Mouse (Mus musculus): Measurements from ENCODE around the gene Slc25a16. TPM values are rescaled to one million over a fixed set of nuclear protein-coding genes. Genes with fewer than 3 reads are reported as not detected.

Slc25a16 gene
- polyA plus RNA-seq, 1 experiment from 2014 or later: 9.4 TPM

DNA sequence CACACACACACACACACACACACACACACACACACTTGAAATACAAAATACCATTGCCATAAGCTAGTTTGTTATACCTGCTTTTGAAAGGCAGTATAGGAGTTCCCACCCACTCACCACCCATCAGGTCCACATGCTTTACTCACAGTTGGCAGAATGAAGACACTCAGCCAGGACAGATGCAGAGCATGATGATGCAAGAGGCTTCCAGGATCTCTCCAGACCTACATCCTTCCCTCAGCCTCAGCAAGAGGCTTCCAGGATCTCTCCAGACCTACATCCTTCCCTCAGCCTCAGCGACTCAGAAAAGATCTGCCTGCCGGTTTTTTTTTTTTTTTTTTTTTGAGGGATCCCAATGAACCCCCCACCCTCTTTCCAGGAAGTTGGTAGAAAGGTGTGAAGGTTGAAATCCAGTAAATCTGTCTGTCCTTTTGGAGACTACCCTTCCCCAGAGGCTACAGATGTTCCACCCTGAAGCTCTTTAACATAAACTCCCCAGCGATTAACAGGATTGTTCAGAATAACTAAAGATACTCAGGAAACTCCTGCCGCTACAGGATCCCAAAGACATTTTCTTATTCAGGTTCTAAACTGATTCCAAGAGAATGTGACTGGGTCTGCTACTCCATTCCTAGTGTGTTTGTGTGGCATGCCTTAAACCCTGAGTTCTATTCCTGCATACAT is 27.7 kb upstream of the Slc25a16 start:
- H3K9me3 ChIP-seq (replicated peaks): no peaks in the 10 kb centered on the region
- ATAC-seq (ENCODE audit: low read depth): no peak
- H3K4me1 ChIP-seq (replicated peaks): no peaks in the 10 kb centered on the region
- DNase-seq: no peak
- no peak overlapping the region for H3K4me2 ChIP-seq
- WGBS (ENCODE audit: insufficient replicate concordance): 26% methylated on average over 4 of the region's 4 CpGs
- H3K27ac ChIP-seq: no peak overlapping the region
- peaks cover 3% of the 10 kb centered on the region for H3K27me3 ChIP-seq
- no peaks in the 10 kb centered on the region for H3K36me3 ChIP-seq
- no peak overlapping the region for H3K9ac ChIP-seq
- H3K4me3 ChIP-seq (replicated peaks): no peak overlapping the region

DNA sequence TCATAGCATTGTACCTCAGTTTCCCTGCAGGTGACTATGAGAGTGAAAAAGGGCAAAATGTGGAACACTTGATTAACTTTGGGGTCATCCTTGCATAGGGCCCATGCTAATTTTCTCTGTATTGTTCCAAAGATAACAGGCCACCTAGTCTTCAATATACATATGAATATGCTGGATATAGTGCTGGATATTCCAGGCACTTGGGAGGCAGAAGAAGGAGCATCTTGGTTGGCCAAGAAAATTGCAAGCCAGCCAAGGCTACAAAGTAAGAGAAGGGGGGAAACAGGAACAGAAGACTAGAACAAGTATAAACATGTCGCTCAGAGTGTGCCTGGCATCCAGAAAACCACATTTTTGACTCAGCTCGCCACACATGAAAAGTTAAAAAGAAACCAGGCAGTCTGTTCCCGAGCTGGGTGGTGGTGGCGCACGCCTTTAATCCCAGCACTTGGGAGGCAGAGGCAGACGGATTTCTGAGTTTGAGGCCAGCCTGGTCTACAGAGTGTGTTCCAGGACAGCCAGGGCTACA is 27.0 kb upstream of the Slc25a16 start:
- Histone ChIP-seq H3K4me2 (no peak overlapping the region), H3K27ac (no peak overlapping the region), H3K4me1 (replicated peaks) (no peaks in the 10 kb centered on the region), H3K36me3 (no peaks in the 10 kb centered on the region), H3K9ac (no peak overlapping the region), H3K27me3 (no peaks in the 10 kb centered on the region), H3K4me3 (replicated peaks) (no peak overlapping the region), H3K9me3 (replicated peaks) (no peaks in the 10 kb centered on the region)
- ATAC-seq (ENCODE audit: low read depth): no peak
- WGBS (ENCODE audit: insufficient replicate concordance): 49% methylated on average over 6 of the region's 6 CpGs
- no peak for DNase-seq

DNA sequence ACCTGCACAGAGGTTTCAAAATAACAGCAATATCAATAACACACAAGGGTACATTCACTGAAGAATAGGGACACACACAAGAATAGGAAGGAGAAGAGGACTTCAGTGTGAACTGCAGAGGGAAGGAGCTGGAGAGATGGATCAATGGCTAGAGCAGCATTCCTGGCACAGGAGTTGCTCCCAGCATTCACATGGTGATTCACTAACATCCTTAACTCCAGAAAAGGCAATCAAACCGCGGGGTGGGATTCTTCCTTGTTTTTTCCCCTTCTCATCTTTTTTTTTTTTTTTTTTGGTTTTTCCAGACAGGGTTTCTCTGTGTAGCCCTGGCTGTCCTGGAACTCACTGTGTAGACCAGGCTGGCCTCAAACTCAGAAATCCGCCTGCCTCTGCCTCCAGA is 26.0 kb upstream of the Slc25a16 start:
- Histone ChIP-seq H3K27ac (no peak overlapping the region), H3K4me2 (no peak overlapping the region), H3K4me3 (replicated peaks) (no peak overlapping the region), H3K36me3 (no peaks in the 10 kb centered on the region), H3K9me3 (replicated peaks) (no peaks in the 10 kb centered on the region), H3K9ac (no peak overlapping the region), H3K27me3 (no peaks in the 10 kb centered on the region), H3K4me1 (replicated peaks) (no peaks in the 10 kb centered on the region)
- ATAC-seq (ENCODE audit: low read depth): no peak
- DNase-seq: no peak
- WGBS (ENCODE audit: insufficient replicate concordance): 66% methylated on average over 3 of the region's 3 CpGs

DNA sequence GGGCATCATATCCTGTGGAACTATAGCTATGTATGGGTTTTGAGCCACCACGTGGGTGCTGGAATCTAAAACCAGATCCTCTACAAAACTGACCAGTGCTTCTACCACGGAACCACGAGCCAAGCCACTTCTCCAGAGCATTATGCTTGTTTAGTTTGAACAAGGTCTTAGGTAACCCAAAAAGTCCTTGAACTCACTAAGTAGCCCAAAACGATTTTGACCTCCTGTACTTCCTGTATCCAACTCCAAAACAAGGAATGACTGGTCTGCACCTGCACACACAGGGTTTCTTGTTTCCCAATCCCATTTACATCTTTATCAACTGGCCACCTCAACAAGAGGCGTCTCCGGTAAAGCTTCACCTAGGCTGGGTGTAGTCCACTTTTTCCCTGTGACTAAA is 25.0 kb upstream of the Slc25a16 start:
- Histone ChIP-seq H3K9ac (no peak overlapping the region), H3K4me3 (replicated peaks) (no peak overlapping the region), H3K4me2 (no peak overlapping the region), H3K36me3 (no peaks in the 10 kb centered on the region), H3K9me3 (replicated peaks) (no peaks in the 10 kb centered on the region), H3K4me1 (replicated peaks) (no peaks in the 10 kb centered on the region), H3K27me3 (no peaks in the 10 kb centered on the region), H3K27ac (no peak overlapping the region)
- ATAC-seq (ENCODE audit: low read depth) (no peak), DNase-seq (no peak)
- 54% methylated on average over 6 of the region's 6 CpGs for WGBS (ENCODE audit: insufficient replicate concordance)

DNA sequence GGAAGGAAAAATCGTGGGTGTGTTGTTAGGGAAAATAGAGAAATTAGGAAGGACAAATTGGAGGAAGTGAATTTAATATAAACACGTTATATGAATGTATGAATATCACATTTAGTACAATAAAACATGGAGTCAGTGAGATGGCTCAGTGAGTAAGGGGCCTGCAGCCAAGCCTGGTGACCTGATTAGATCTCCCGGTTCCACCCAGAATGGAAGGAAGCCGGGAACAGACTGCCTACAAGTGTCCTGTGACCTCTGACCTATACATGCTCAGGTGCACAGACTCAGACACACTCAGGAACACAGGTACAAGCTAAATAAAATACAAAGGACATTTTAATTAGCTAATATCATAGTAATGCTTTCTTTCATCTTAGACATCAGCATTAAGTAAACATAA is 24.4 kb upstream of the Slc25a16 start:
- DNase-seq: no peak
- WGBS (ENCODE audit: insufficient replicate concordance): 33% methylated on average over 4 of the region's 4 CpGs
- no peaks in the 10 kb centered on the region for H3K9me3 ChIP-seq (replicated peaks)
- no peak for ATAC-seq (ENCODE audit: low read depth)
- H3K27me3 ChIP-seq: no peaks in the 10 kb centered on the region
- H3K4me1 ChIP-seq (replicated peaks): no peaks in the 10 kb centered on the region
- H3K27ac ChIP-seq: no peak overlapping the region
- H3K4me3 ChIP-seq (replicated peaks): no peak overlapping the region
- H3K9ac ChIP-seq: no peak overlapping the region
- H3K36me3 ChIP-seq: no peaks in the 10 kb centered on the region
- no peak overlapping the region for H3K4me2 ChIP-seq

DNA sequence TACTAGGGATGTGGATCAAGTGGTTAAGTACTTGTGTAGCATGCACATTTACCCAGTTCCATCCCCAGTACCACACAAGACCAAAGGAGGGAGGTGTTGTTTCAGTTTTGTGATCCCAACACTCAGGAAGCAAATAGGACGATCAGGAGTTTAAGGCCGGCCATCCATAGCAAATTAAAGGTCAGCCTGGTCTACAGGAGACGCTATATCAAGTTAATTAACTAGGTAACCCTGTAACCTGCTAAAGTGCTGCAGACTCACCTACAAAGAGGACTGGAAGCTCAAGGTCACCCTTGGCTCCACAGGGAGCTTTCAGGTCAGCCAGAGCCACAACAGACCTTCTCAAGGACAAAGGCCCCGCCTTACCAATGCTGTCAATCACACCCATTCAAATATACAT is 23.7 kb upstream of the Slc25a16 start:
- no peak overlapping the region for H3K4me2 ChIP-seq
- H3K36me3 ChIP-seq: no peaks in the 10 kb centered on the region
- H3K9me3 ChIP-seq (replicated peaks): no peaks in the 10 kb centered on the region
- no peak overlapping the region for H3K9ac ChIP-seq
- ATAC-seq (ENCODE audit: low read depth) (no peak), DNase-seq (no peak)
- no peaks in the 10 kb centered on the region for H3K4me1 ChIP-seq (replicated peaks)
- no peak overlapping the region for H3K4me3 ChIP-seq (replicated peaks)
- no peak overlapping the region for H3K27ac ChIP-seq
- H3K27me3 ChIP-seq: no peaks in the 10 kb centered on the region
- 70% methylated on average over 4 of the region's 4 CpGs for WGBS (ENCODE audit: insufficient replicate concordance)

DNA sequence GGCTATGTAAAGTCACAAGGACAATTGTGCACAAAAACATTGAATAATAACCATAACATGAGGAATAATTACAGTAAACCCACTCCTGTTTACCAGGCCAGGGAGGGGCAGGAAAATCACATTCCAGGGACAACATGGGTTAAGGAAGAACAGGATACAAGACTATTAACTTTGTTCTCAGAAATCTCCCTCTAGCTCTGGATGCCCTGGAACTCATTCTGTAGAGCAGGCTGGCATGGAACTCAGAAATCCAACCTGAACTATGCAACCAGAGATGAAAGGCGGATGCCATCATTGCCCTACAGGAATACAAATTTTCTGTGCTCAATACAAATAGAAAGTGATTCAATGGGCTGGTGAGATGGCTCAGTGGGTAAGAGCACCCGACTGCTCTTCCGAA is 23.0 kb upstream of the Slc25a16 start:
- Histone ChIP-seq H3K27ac (no peak overlapping the region), H3K4me2 (no peak overlapping the region), H3K4me1 (replicated peaks) (no peaks in the 10 kb centered on the region), H3K27me3 (no peaks in the 10 kb centered on the region), H3K4me3 (replicated peaks) (no peak overlapping the region), H3K9me3 (replicated peaks) (no peaks in the 10 kb centered on the region), H3K9ac (no peak overlapping the region), H3K36me3 (no peaks in the 10 kb centered on the region)
- ATAC-seq (ENCODE audit: low read depth): no peak
- 82% methylated on average over 3 of the region's 3 CpGs for WGBS (ENCODE audit: insufficient replicate concordance)
- DNase-seq: no peak

DNA sequence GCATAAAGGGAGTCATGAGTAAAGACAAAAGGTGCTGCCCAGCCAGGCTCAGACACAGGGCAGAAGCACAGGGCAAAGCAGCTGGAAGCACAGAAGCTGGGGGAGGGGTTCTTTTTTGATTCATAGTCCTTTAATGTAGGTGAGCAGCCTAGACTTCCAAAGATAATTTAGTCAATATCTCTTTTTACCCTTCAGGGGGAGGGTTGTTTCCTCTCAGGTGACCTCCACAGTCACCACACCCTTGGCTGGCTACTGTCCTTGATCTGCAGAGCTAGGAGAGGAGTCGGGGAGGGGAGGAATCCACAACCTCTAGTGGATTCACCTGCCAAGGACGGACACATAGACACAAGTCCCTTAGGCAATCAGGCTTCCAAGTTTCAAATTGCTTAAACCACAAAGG is 22.4 kb upstream of the Slc25a16 start:
- no peak overlapping the region for H3K27ac ChIP-seq
- H3K4me3 ChIP-seq (replicated peaks): no peak overlapping the region
- DNase-seq: no peak
- no peaks in the 10 kb centered on the region for H3K9me3 ChIP-seq (replicated peaks)
- no peaks in the 10 kb centered on the region for H3K36me3 ChIP-seq
- H3K4me2 ChIP-seq: no peak overlapping the region
- H3K4me1 ChIP-seq (replicated peaks): no peaks in the 10 kb centered on the region
- no peak for ATAC-seq (ENCODE audit: low read depth)
- WGBS (ENCODE audit: insufficient replicate concordance): 59% methylated on average over 2 of the region's 2 CpGs
- H3K9ac ChIP-seq: no peak overlapping the region
- no peaks in the 10 kb centered on the region for H3K27me3 ChIP-seq

DNA sequence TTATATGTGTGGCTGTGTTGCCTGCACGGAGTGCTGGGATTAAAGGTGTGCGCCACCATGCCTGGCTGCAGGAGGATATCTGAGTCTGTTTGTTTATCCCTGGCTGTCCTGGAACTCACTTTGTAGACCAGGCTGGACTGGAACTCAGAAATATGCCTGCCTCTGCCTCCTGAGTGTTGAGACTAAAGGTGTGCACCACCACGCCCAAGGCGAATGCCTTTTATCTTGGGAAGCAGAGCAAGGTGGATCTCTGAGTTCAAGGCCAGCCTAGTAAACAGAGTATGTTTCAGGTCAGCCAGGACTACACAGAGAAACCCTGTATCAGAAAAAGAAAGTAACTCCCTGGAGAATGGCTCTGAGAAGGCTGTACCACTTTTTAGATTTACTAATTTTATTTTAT is 20.3 kb upstream of the Slc25a16 start:
- Histone ChIP-seq H3K9ac (no peak overlapping the region), H3K36me3 (no peaks in the 10 kb centered on the region), H3K4me2 (no peak overlapping the region), H3K27ac (no peak overlapping the region), H3K9me3 (replicated peaks) (no peaks in the 10 kb centered on the region), H3K27me3 (no peaks in the 10 kb centered on the region), H3K4me1 (replicated peaks) (no peaks in the 10 kb centered on the region), H3K4me3 (replicated peaks) (no peak overlapping the region)
- WGBS (ENCODE audit: insufficient replicate concordance): 76% methylated on average over 4 of the region's 4 CpGs
- ATAC-seq (ENCODE audit: low read depth): no peak
- DNase-seq: no peak

DNA sequence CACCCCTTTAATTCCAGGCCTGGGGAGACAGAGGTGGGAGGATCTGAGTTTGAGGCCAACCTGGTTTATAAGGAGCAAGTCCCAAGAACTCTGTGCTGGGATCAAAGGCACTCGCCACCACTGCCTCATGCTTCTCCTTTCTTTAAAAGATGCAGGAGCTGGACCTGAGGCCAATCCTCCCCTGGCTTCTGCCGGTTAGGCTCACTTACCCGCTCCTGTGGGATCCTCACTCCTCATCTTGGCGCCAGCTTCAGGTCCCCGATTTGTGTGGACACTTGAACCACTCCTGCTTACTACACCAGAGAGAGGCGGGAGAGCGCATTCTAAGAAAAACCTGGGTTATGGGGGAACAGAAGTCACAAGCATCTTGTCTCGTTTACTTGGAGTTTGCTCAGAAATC is 18.6 kb upstream of the Slc25a16 start:
- Histone ChIP-seq H3K9ac (no peak overlapping the region), H3K27me3 (no peaks in the 10 kb centered on the region), H3K9me3 (replicated peaks) (no peaks in the 10 kb centered on the region), H3K4me3 (replicated peaks) (no peak overlapping the region), H3K27ac (no peak overlapping the region), H3K4me2 (no peak overlapping the region), H3K4me1 (replicated peaks) (no peaks in the 10 kb centered on the region), H3K36me3 (no peaks in the 10 kb centered on the region)
- no peak for DNase-seq
- no peak for ATAC-seq (ENCODE audit: low read depth)
- 46% methylated on average over 8 of the region's 8 CpGs for WGBS (ENCODE audit: insufficient replicate concordance)

DNA sequence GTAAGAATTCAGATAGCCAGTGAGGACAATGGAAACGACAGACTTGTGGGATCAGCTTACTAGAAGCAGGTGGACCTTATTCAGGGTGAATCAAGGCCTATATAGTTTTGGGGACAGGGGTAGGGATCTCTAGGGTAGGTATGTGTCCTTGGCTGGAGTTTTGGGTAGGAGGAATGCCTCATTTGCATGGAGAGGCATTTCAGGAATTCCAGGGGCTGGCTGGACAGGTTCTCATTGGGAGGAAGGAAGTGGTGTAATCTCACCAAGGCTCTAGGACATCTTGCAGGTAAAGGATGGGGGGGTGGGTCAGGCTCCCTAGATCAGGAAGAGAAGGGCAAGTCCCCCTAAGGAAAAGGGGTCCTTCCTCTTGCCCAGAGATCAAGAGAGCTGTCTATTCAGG is 17.6 kb upstream of the Slc25a16 start:
- Histone ChIP-seq H3K9me3 (replicated peaks) (no peaks in the 10 kb centered on the region), H3K9ac (no peak overlapping the region), H3K4me2 (no peak overlapping the region), H3K27me3 (no peaks in the 10 kb centered on the region), H3K36me3 (no peaks in the 10 kb centered on the region), H3K4me1 (replicated peaks) (no peaks in the 10 kb centered on the region), H3K27ac (no peak overlapping the region), H3K4me3 (replicated peaks) (no peak overlapping the region)
- DNase-seq: no peak
- 26% methylated on average over 1 of the region's 1 CpGs for WGBS (ENCODE audit: insufficient replicate concordance)
- no peak for ATAC-seq (ENCODE audit: low read depth)

DNA sequence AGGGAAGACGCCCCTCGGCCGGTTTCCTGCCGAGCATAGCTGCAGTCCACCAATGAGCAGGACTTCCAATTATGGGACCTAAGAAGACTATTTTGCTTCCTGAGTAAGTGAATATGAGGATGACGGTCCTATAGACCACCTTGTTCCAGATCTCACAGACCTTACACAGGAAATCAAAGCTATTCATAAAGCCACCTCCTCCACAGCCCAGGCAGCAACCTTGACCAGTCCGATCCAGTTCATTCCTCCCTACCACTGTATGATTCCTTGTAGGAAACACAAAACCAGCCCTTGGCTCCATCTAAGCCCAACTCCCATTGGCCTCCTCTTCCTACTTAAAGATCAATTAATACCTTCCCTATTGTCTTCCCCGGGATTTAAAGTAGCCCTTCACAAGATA is 14.1 kb upstream of the Slc25a16 start:
- 76% methylated on average over 7 of the region's 7 CpGs for WGBS (ENCODE audit: insufficient replicate concordance)
- ATAC-seq (ENCODE audit: low read depth): no peak
- Histone ChIP-seq H3K4me3 (replicated peaks) (no peak overlapping the region), H3K4me2 (no peak overlapping the region), H3K36me3 (no peaks in the 10 kb centered on the region), H3K9me3 (replicated peaks) (no peaks in the 10 kb centered on the region), H3K27me3 (no peaks in the 10 kb centered on the region), H3K4me1 (replicated peaks) (no peaks in the 10 kb centered on the region; the same call in 1 of the 2 replicates), H3K27ac (no peak overlapping the region), H3K9ac (no peak overlapping the region)
- DNase-seq: no peak

Measured in liver, embryonic 13.5 days (tissue).